Mouse (Mus musculus): ENCODE data around the gene Psmb7. TPM values are rescaled to one million over a fixed set of nuclear protein-coding genes. Genes with fewer than 3 reads are reported as not detected.
A peak's percentile ranks its signal among the peaks of the same experiment; 100 is the strongest.

The Psmb7 gene
- 195 and 219 TPM in 2 replicates for total RNA-seq (2014; rRNA removed)
- 99.4 and 123 TPM in 2 replicates for polyA plus RNA-seq (2012; rRNA removed)

GRCm38 (mm10) chr2:38643625-38644427, at the start of gene Psmb7:
Gene Psmb7, minus strand, starts transcription at chr2:38644087.
- peak; percentile 83 for DNase-seq (ENCODE audit: extremely low read depth, low read depth, low spot score)
- 1% methylated on average over 52 of the region's 52 CpGs for WGBS
- Histone ChIP-seq H3K9ac (ENCODE audit: low read depth, low read length) (peak within 1 kb of the TSS; percentile 90), H3K4me3 (ENCODE audit: insufficient read depth, low read depth, low read length) (peak within 1 kb of the TSS; percentile 88), H3K27me3 (ENCODE audit: control insufficient read depth, insufficient read depth, low read length) (no peaks in the 10 kb centered on the region), H3K27ac (replicated peaks; ENCODE audit: insufficient read depth, low read depth, low read length) (peak within 1 kb of the TSS; percentile 78), H3K4me1 (ENCODE audit: control insufficient read depth, insufficient read depth, low read length) (peaks cover 3% of the 10 kb centered on the region), H3K79me2 (ENCODE audit: control insufficient read depth, insufficient read depth, low read length) (peaks cover 5% of the 10 kb centered on the region; the same call in 1 of the 2 replicates), H3K36me3 (ENCODE audit: control insufficient read depth, insufficient read depth, low read length) (peaks cover 24% of the 10 kb centered on the region; the same call in 1 of the 2 replicates)
- TF ChIP-seq CTCF (IDR thresholded peaks at IDR 0.05; ENCODE audit: low read depth, low read length), result no peak
- no peak for TF ChIP-seq POLR2A (IDR thresholded peaks at IDR 0.05; ENCODE audit: extremely low read depth, insufficient read depth, low read length)

GRCm38 (mm10) chr2:38691542-38691941, 47.7 kb upstream of the Psmb7 start:
- Histone ChIP-seq H3K9ac (ENCODE audit: low read depth, low read length) (no peak overlapping the region), H3K4me3 (ENCODE audit: insufficient read depth, low read depth, low read length) (no peak overlapping the region), H3K79me2 (ENCODE audit: control insufficient read depth, insufficient read depth, low read length) (no peaks in the 10 kb centered on the region), H3K27ac (replicated peaks; ENCODE audit: insufficient read depth, low read depth, low read length) (no peak overlapping the region), H3K4me1 (ENCODE audit: control insufficient read depth, insufficient read depth, low read length) (no peaks in the 10 kb centered on the region), H3K36me3 (ENCODE audit: control insufficient read depth, insufficient read depth, low read length) (no peaks in the 10 kb centered on the region), H3K27me3 (ENCODE audit: control insufficient read depth, insufficient read depth, low read length) (peaks cover 5% of the 10 kb centered on the region; the same call in 1 of the 2 replicates)
- TF ChIP-seq CTCF (IDR thresholded peaks at IDR 0.05; ENCODE audit: low read depth, low read length) (peak; percentile 83), POLR2A (IDR thresholded peaks at IDR 0.05; ENCODE audit: extremely low read depth, insufficient read depth, low read length) (no peak)
- peak; percentile 28 for DNase-seq (ENCODE audit: extremely low read depth, low read depth, low spot score)
- 21% methylated on average over 8 of the region's 8 CpGs for WGBS

- TF ChIP-seq CTCF (IDR thresholded peaks at IDR 0.05; ENCODE audit: low read depth, low read length) (no peak), POLR2A (IDR thresholded peaks at IDR 0.05; ENCODE audit: extremely low read depth, insufficient read depth, low read length) (no peak)
- Histone ChIP-seq H3K9ac (ENCODE audit: low read depth, low read length) (no peak overlapping the region), H3K79me2 (ENCODE audit: control insufficient read depth, insufficient read depth, low read length) (no peaks in the 10 kb centered on the region), H3K4me1 (ENCODE audit: control insufficient read depth, insufficient read depth, low read length) (no peaks in the 10 kb centered on the region), H3K36me3 (ENCODE audit: control insufficient read depth, insufficient read depth, low read length) (no peaks in the 10 kb centered on the region), H3K4me3 (ENCODE audit: insufficient read depth, low read depth, low read length) (no peak overlapping the region), H3K27me3 (ENCODE audit: control insufficient read depth, insufficient read depth, low read length) (peaks cover 5% of the 10 kb centered on the region; the same call in 1 of the 2 replicates), H3K27ac (replicated peaks; ENCODE audit: insufficient read depth, low read depth, low read length) (no peak overlapping the region)
- 75% methylated on average over 1 of the region's 1 CpGs for WGBS
- DNase-seq (ENCODE audit: extremely low read depth, low read depth, low spot score), result no peak
These were observed 46.0 kb upstream of the Psmb7 start for GRCm38 (mm10) chr2:38689881-38690280.

GRCm38 (mm10) chr2:38688791-38689520, 45.1 kb upstream of the Psmb7 start:
- H3K4me3 ChIP-seq (ENCODE audit: insufficient read depth, low read depth, low read length), result peak overlapping the region; percentile 5; the same call in 1 of the 2 replicates
- H3K79me2 ChIP-seq (ENCODE audit: control insufficient read depth, insufficient read depth, low read length), result no peaks in the 10 kb centered on the region
- no peak overlapping the region for H3K27ac ChIP-seq (replicated peaks; ENCODE audit: insufficient read depth, low read depth, low read length)
- no peak overlapping the region for H3K9ac ChIP-seq (ENCODE audit: low read depth, low read length)
- no peaks in the 10 kb centered on the region for H3K4me1 ChIP-seq (ENCODE audit: control insufficient read depth, insufficient read depth, low read length)
- peaks cover 5% of the 10 kb centered on the region; the same call in 1 of the 2 replicates for H3K27me3 ChIP-seq (ENCODE audit: control insufficient read depth, insufficient read depth, low read length)
- DNase-seq (ENCODE audit: extremely low read depth, low read depth, low spot score), result no peak
- WGBS, result 7% methylated on average over 29 of the region's 29 CpGs
- TF ChIP-seq CTCF (IDR thresholded peaks at IDR 0.05; ENCODE audit: low read depth, low read length), result peak; percentile 60
- TF ChIP-seq POLR2A (IDR thresholded peaks at IDR 0.05; ENCODE audit: extremely low read depth, insufficient read depth, low read length), result no peak
- H3K36me3 ChIP-seq (ENCODE audit: control insufficient read depth, insufficient read depth, low read length), result no peaks in the 10 kb centered on the region

GRCm38 (mm10) chr2:38685746-38686145, 41.9 kb upstream of the Psmb7 start:
- Histone ChIP-seq H3K79me2 (ENCODE audit: control insufficient read depth, insufficient read depth, low read length) (no peaks in the 10 kb centered on the region), H3K4me3 (ENCODE audit: insufficient read depth, low read depth, low read length) (no peak overlapping the region), H3K9ac (ENCODE audit: low read depth, low read length) (no peak overlapping the region), H3K27me3 (ENCODE audit: control insufficient read depth, insufficient read depth, low read length) (peaks cover 5% of the 10 kb centered on the region; the same call in 1 of the 2 replicates), H3K4me1 (ENCODE audit: control insufficient read depth, insufficient read depth, low read length) (no peaks in the 10 kb centered on the region), H3K27ac (replicated peaks; ENCODE audit: insufficient read depth, low read depth, low read length) (no peak overlapping the region), H3K36me3 (ENCODE audit: control insufficient read depth, insufficient read depth, low read length) (no peaks in the 10 kb centered on the region)
- WGBS, result 76% methylated on average over 3 of the region's 3 CpGs
- TF ChIP-seq POLR2A (IDR thresholded peaks at IDR 0.05; ENCODE audit: extremely low read depth, insufficient read depth, low read length), result no peak
- TF ChIP-seq CTCF (IDR thresholded peaks at IDR 0.05; ENCODE audit: low read depth, low read length), result no peak
- no peak for DNase-seq (ENCODE audit: extremely low read depth, low read depth, low spot score)
